Mouse (Mus musculus) heart, adult 2 months (tissue): ENCODE measurements around the gene Ncmap. TPM values are rescaled to one million over a fixed set of nuclear protein-coding genes. Genes with fewer than 3 reads are reported as not detected.
A peak's percentile ranks its signal among the peaks of the same experiment; 100 is the strongest.

Source experiments
- DNase-seq, 2 experiments: peaks; one replicate each; pipeline ENCODE4 v3.0.0; 2021
- H3K27ac ChIP-seq: fragments of 200-600 bp; 2 replicates; pipeline ENCODE4 v1.8.1; 2022
- H3K27me3 ChIP-seq: fragments of 200-500 bp; 2 replicates; pipeline ENCODE4 v1.6.1; 2012; ENCODE audit warnings: mild to moderate bottlenecking, low read length, inconsistent platforms, mixed read lengths; ENCODE audit not compliant: control insufficient read depth, insufficient read depth
- H3K36me3 ChIP-seq: fragments of 200-500 bp; 2 replicates; pipeline ENCODE4 v1.6.1; 2012; ENCODE audit warnings: low read length, inconsistent platforms; ENCODE audit not compliant: control insufficient read depth, insufficient read depth
- H3K4me1 ChIP-seq: fragments of 200-500 bp; 2 replicates; pipeline ENCODE4 v1.6.1; 2011; ENCODE audit warnings: low read length; ENCODE audit not compliant: control insufficient read depth, insufficient read depth
- H3K4me3 ChIP-seq: fragments of 200-600 bp; 2 replicates; pipeline ENCODE4 v1.8.1; 2022
- H3K79me2 ChIP-seq: fragments of 200-500 bp; replicated peaks from 2 replicates; pipeline ENCODE4 v1.6.1; 2012; ENCODE audit warnings: mild to moderate bottlenecking, inconsistent platforms, low read length, moderate library complexity, mixed read lengths; ENCODE audit not compliant: control insufficient read depth, insufficient read depth
- H3K9ac ChIP-seq: fragments of 200-500 bp; 2 replicates; pipeline ENCODE4 v1.6.1; 2012; ENCODE audit warnings: low read depth, mild to moderate bottlenecking, control low read depth, inconsistent platforms, low read length, mixed read lengths
- CTCF ChIP-seq: fragments of 200-600 bp; IDR thresholded peaks from 2 replicates; pipeline ENCODE4 v1.8.1; 2022; ENCODE audit warnings: antibody characterized with exemption, mild to moderate bottlenecking, moderate library complexity
- EP300 ChIP-seq: fragments of 200-500 bp; IDR thresholded peaks from 2 replicates; pipeline ENCODE4 v1.6.1; 2011; ENCODE audit warnings: low read depth, low read length, control low read depth; ENCODE audit not compliant: insufficient read depth
- POLR2A ChIP-seq: fragments of 200-500 bp; IDR thresholded peaks from 2 replicates; pipeline ENCODE4 v1.6.1; 2011; ENCODE audit warnings: mild to moderate bottlenecking, low read depth, low read length, control low read depth; ENCODE audit not compliant: insufficient read depth
- WGBS: fragments of 180-500 bp; shearing (Covaris S2); methylation state at CpG from one replicate; pipeline ENCODE4 v1.1.7; 2018; 5-methylcytosine and 5-hydroxymethylcytosine counted together
- intact Hi-C: fragments of 180-260 bp; cut with DNase I; formaldehyde crosslinking; loops from one replicate; pipeline ENCODE4 v1.15.1; 2025
- polyA plus RNA-seq: library from polyadenylated mRNA; depleted of rRNA; stranded (reverse); fragments of >200 nt; gene quantifications from 2 replicates; pipeline ENCODE4 v1.2.3, GENCODE M21; 2012
- total RNA-seq, 2 experiments: library from RNA; stranded (reverse); gene quantifications; 2 replicates each; pipeline ENCODE4 v1.2.3; 2021

The Ncmap gene
- total and polyA plus RNA-seq, 3 experiments = 0.21 to 0.62 TPM; not detected in 1

DNA sequence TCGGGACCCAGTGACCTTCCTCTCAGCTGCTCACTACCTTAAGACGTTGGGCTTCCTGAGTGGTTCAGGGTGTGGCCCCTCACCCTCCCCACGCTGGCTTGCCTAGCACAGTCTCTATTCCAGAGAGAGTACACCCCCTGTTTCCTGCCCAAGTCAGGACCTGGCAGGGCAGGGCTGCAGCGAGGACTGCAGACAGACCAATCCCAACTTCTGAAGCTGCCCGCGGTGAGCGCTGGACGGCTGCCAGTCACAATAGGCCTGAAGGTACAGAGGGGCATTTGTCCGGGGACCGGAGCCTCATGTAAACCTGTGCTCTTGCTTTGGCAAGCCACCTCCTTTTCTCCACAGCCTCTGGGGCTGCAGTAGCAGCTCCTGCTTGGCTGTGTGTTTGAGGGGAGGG lies 12.4 kb downstream of the Ncmap start:
- Histone ChIP-seq H3K4me1 (no peaks in the 10 kb centered on the region), H3K27ac (no peak overlapping the region), H3K79me2 (no peaks in the 10 kb centered on the region), H3K36me3 (no peaks in the 10 kb centered on the region), H3K9ac (no peak overlapping the region), H3K27me3 (no peaks in the 10 kb centered on the region), H3K4me3 (no peak overlapping the region)
- intact Hi-C loops = no loop called here
- no peak for TF ChIP-seq CTCF
- TF ChIP-seq EP300 = no peak
- no peak for TF ChIP-seq POLR2A
- DNase-seq = no peak
- WGBS = 18% methylated on average over 10 of the region's 10 CpGs

DNA sequence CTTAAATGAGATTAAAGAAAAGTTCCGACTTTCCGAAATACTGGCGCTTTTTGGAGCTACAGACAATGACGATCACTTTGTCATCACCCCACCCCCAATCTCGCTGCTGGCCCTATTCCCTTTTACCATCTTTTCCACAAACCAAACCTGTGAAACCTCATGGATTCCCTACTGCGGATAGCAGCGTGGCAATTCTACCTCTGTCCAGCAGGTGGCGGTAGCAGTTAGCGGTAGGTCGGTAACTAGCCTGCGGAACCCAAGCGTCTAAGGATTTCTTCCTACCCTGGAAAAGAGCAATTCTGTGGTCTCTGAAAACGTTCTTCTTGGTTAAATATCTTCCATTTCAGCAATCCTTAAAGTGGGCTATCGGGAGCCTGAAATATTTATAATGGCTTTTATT lies 15.7 kb downstream of the Ncmap start:
- no peaks in the 10 kb centered on the region for H3K27me3 ChIP-seq
- H3K79me2 ChIP-seq = no peaks in the 10 kb centered on the region
- H3K4me3 ChIP-seq = no peak overlapping the region
- H3K4me1 ChIP-seq = no peaks in the 10 kb centered on the region
- no peak for TF ChIP-seq POLR2A
- peak; percentile 99 for TF ChIP-seq CTCF
- TF ChIP-seq EP300 = 0 out of 2 replicates have a peak, but pooled peaks have one; percentile 67
- intact Hi-C loops = loop anchor here (1.0 to 2.0 kb wide), 2 partner anchors 29 to 284 kb away; no protein-coding TSS in a partner anchor
- WGBS = 3% methylated on average over 14 of the region's 14 CpGs
- peak; percentile 54 to 72 for DNase-seq
- H3K36me3 ChIP-seq = no peaks in the 10 kb centered on the region
- H3K9ac ChIP-seq = no peak overlapping the region
- H3K27ac ChIP-seq = no peak overlapping the region

DNA sequence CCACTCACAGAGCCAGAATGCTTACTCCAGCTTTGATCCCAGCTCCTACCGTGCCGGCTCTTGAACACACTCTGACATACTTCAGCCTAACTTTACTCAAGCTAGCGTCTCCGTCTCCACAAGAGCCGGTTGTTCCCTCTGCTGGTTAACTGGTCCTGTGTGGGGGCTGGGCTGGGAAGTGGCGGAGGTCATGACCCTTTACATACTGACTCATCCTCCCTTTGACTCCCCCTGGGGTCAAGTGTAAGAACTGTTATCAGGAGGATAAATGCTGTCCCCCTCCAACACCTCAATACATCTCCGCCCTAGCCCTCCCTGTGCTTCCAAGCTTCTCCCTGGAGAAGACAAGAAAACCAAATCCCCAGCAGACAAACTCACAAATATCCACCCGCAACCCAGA lies 16.7 kb downstream of the Ncmap start:
- Histone ChIP-seq H3K9ac (no peak overlapping the region), H3K36me3 (no peaks in the 10 kb centered on the region), H3K27ac (no peak overlapping the region), H3K4me1 (no peaks in the 10 kb centered on the region), H3K4me3 (no peak overlapping the region), H3K27me3 (no peaks in the 10 kb centered on the region), H3K79me2 (no peaks in the 10 kb centered on the region)
- 64% methylated on average over 8 of the region's 8 CpGs for WGBS
- intact Hi-C loops = no loop called here
- TF ChIP-seq CTCF = no peak
- TF ChIP-seq EP300 = no peak
- no peak for TF ChIP-seq POLR2A
- no peak for DNase-seq

DNA sequence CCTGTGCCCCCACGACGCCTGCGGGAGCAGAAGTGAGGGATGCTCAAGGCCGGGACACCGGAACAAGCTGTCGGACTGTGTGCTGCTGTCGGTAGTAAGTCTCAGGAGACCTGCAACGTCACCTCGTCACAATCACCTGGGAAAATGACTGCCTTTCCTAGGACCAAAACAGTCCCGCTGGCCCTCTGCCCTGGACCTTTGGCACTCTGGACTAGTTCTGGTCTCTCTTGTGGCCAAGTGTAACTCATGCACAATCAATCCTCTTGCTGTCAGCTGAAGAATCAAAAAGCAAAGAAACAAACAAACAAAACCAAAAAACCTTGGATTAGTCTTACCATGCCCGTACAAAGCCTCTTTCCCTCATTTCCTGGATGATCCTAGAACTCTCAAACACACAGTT lies 20.8 kb downstream of the Ncmap start:
- no peak overlapping the region for H3K4me3 ChIP-seq
- no peak for TF ChIP-seq POLR2A
- no peak for TF ChIP-seq CTCF
- no peak for TF ChIP-seq EP300
- intact Hi-C loops = no loop called here

GRCm38 (mm10) chr4:135375444-135375843 lies 22.6 kb downstream of the Ncmap start:
- H3K27me3 ChIP-seq = no peaks in the 10 kb centered on the region
- intact Hi-C loops = no loop called here
- no peak overlapping the region for H3K27ac ChIP-seq
- 71% methylated on average over 3 of the region's 3 CpGs for WGBS
- H3K36me3 ChIP-seq = no peaks in the 10 kb centered on the region
- no peaks in the 10 kb centered on the region for H3K4me1 ChIP-seq
- no peak overlapping the region for H3K9ac ChIP-seq
- H3K79me2 ChIP-seq = no peaks in the 10 kb centered on the region
- no peak overlapping the region for H3K4me3 ChIP-seq
- no peak for DNase-seq
- TF ChIP-seq CTCF (peak; percentile 50), POLR2A (no peak)

More for the DNA sequence above, 20.8 kb downstream of the Ncmap start:
- no peak for DNase-seq
- H3K9ac ChIP-seq = no peak overlapping the region
- no peaks in the 10 kb centered on the region for H3K27me3 ChIP-seq
- WGBS = 76% methylated on average over 11 of the region's 11 CpGs
- no peaks in the 10 kb centered on the region for H3K36me3 ChIP-seq
- H3K27ac ChIP-seq = no peak overlapping the region
- no peaks in the 10 kb centered on the region for H3K4me1 ChIP-seq
- no peaks in the 10 kb centered on the region for H3K79me2 ChIP-seq

DNA sequence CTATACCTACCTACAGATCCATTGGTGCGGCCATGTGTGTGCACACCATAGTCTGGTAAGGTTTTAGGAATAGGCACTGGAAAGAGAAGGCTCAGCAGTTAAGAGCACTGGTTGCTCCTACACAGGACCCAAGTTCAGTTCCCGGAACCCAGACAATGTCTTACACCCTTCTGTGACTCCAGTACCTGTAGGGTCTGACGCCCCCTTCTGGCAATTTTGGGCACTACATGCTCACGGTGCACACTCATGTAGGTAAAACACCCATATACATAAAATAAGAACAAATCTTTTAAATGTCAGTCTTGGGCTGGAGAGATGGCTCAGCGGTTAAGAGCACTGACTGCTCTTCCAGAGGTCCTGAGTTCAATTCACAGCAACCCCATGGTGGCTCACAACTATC lies 24.7 kb downstream of the Ncmap start:
- Histone ChIP-seq H3K27me3 (no peaks in the 10 kb centered on the region), H3K79me2 (no peaks in the 10 kb centered on the region), H3K4me1 (no peaks in the 10 kb centered on the region), H3K9ac (no peak overlapping the region), H3K36me3 (no peaks in the 10 kb centered on the region), H3K4me3 (no peak overlapping the region), H3K27ac (no peak overlapping the region)
- intact Hi-C loops = no loop called here
- WGBS = 83% methylated on average over 5 of the region's 5 CpGs
- TF ChIP-seq EP300 (no peak), CTCF (peak; percentile 19; the same call in 1 of the 2 replicates)
- no peak for DNase-seq
